Mouse (Mus musculus): ENCODE measurements at regions not wholly inside any gene's neighbourhood (a gene's known extent, or its start where the extent isn't known, plus 50 kb on each side); places are given as distances from the start of the nearest gene placed in this dataset.

DNA sequence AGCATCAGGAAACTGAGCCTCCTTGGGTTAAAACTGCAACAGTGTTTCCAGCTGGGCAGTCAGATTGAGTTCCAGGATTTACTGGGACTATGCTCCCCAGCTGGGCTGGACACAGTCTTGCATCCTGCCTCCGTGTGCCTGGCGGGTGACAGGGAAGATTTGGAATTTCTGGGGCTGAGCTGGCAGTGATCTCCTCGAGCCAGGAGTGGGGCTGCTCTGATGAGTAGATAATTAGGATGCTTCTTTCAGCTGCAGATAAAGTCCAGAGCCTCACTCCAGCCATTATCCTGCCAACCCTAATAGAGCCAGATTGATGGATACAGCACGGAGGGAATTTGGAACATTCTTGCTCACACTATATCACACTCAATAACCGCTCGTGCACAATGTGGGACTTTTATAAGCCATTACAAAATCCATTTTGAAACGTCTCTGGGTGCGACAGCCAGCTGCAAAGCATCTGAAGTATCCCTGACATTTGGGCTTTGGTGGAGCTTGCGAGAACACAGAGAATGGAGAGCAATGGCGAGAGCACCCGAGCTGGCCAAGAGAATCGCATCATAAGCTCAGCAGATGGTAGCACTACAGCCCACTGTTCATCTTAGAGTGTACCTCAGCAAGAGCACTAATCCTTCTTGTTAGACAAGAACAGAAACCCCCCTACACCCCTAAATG is 311.6 kb upstream of the Klf4 start:
- whole genome bisulfite sequencing, result 35% methylated on average over 12 of the region's 12 CpGs
- no peak for TF ChIP-seq EP300 (optimal IDR thresholded peaks at IDR 0.05)
- TF ChIP-seq CTCF (IDR thresholded peaks at IDR 0.05; ENCODE audit: low read depth), result peak; percentile 18; the same call in 1 of the 2 replicates
- H3K4me1 ChIP-seq (replicated peaks; ENCODE audit: control insufficient read depth, insufficient read depth), result no peaks in the 10 kb centered on the region
- ATAC-seq (ENCODE audit: low FRiP score, low TSS enrichment) (peak; percentile 71; the same call in 1 of the 2 replicates), DNase-seq (ENCODE audit: low spot score) (no peak)
- no peaks in the 10 kb centered on the region for H3K27me3 ChIP-seq (ENCODE audit: control insufficient read depth, insufficient read depth, low read length)
- H3K9ac ChIP-seq (ENCODE audit: low read length), result no peak overlapping the region
- H3K9me3 ChIP-seq (ENCODE audit: control insufficient read depth, low read length), result no peaks in the 10 kb centered on the region
- no peak overlapping the region for H3K4me3 ChIP-seq (ENCODE audit: low read depth, low read length)
- no peak overlapping the region for H3K4me2 ChIP-seq (replicated peaks; ENCODE audit: low read depth)
- no peaks in the 10 kb centered on the region for H3K36me3 ChIP-seq (ENCODE audit: control insufficient read depth, insufficient read depth, low read length)
- no peak overlapping the region; the same call in 1 of the 2 replicates for H3K27ac ChIP-seq (replicated peaks)

- Histone ChIP-seq H3K27me3 (ENCODE audit: control insufficient read depth, insufficient read depth, low read length) (no peaks in the 10 kb centered on the region), H3K9ac (ENCODE audit: low read length) (no peak overlapping the region), H3K4me3 (ENCODE audit: low read depth, low read length) (no peak overlapping the region), H3K27ac (replicated peaks) (no peak overlapping the region), H3K4me1 (replicated peaks; ENCODE audit: control insufficient read depth, insufficient read depth) (no peaks in the 10 kb centered on the region), H3K4me2 (replicated peaks; ENCODE audit: low read depth) (no peak overlapping the region), H3K36me3 (ENCODE audit: control insufficient read depth, insufficient read depth, low read length) (no peaks in the 10 kb centered on the region), H3K9me3 (ENCODE audit: control insufficient read depth, low read length) (no peaks in the 10 kb centered on the region)
- no peak for DNase-seq (ENCODE audit: low spot score)
- no peak for ATAC-seq (ENCODE audit: low FRiP score, low TSS enrichment)
- TF ChIP-seq EP300 (optimal IDR thresholded peaks at IDR 0.05), result no peak
- no peak for TF ChIP-seq CTCF (IDR thresholded peaks at IDR 0.05; ENCODE audit: low read depth)
- 78% methylated on average over 3 of the region's 3 CpGs for WGBS
Measured at GRCm38 (mm10) chr4:55838568-55838967, 306.3 kb upstream of the Klf4 start.

- 77% methylated on average over 9 of the region's 9 CpGs for WGBS
- TF ChIP-seq EP300 (optimal IDR thresholded peaks at IDR 0.05) (no peak), CTCF (IDR thresholded peaks at IDR 0.05; ENCODE audit: low read depth) (peak; percentile 40)
Measured at GRCm38 (mm10) chr4:55824047-55824760, 291.9 kb upstream of the Klf4 start.

GRCm38 (mm10) chr4:55823583-55823982 is 291.3 kb upstream of the Klf4 start:
- no peak overlapping the region for H3K9ac ChIP-seq (ENCODE audit: low read length)
- no peaks in the 10 kb centered on the region for H3K27me3 ChIP-seq (ENCODE audit: control insufficient read depth, insufficient read depth, low read length)
- no peaks in the 10 kb centered on the region for H3K36me3 ChIP-seq (ENCODE audit: control insufficient read depth, insufficient read depth, low read length)
- no peak overlapping the region for H3K27ac ChIP-seq (replicated peaks)
- no peak for TF ChIP-seq EP300 (optimal IDR thresholded peaks at IDR 0.05)
- no peak for TF ChIP-seq CTCF (IDR thresholded peaks at IDR 0.05; ENCODE audit: low read depth)
- no peak overlapping the region for H3K4me2 ChIP-seq (replicated peaks; ENCODE audit: low read depth)
- no peak for DNase-seq (ENCODE audit: low spot score)
- no peak for ATAC-seq (ENCODE audit: low FRiP score, low TSS enrichment)
- H3K4me3 ChIP-seq (ENCODE audit: low read depth, low read length), result no peak overlapping the region
- H3K4me1 ChIP-seq (replicated peaks; ENCODE audit: control insufficient read depth, insufficient read depth), result no peaks in the 10 kb centered on the region
- WGBS, result 66% methylated on average over 1 of the region's 1 CpGs
- H3K9me3 ChIP-seq (ENCODE audit: control insufficient read depth, low read length), result no peaks in the 10 kb centered on the region

More at GRCm38 (mm10) chr4:55824047-55824760, 291.9 kb upstream of the Klf4 start:
- Histone ChIP-seq H3K9ac (ENCODE audit: low read length) (no peak overlapping the region), H3K4me3 (ENCODE audit: low read depth, low read length) (no peak overlapping the region), H3K36me3 (ENCODE audit: control insufficient read depth, insufficient read depth, low read length) (no peaks in the 10 kb centered on the region), H3K4me2 (replicated peaks; ENCODE audit: low read depth) (no peak overlapping the region), H3K4me1 (replicated peaks; ENCODE audit: control insufficient read depth, insufficient read depth) (no peaks in the 10 kb centered on the region), H3K9me3 (ENCODE audit: control insufficient read depth, low read length) (no peaks in the 10 kb centered on the region), H3K27ac (replicated peaks) (no peak overlapping the region), H3K27me3 (ENCODE audit: control insufficient read depth, insufficient read depth, low read length) (no peaks in the 10 kb centered on the region)
- DNase-seq (ENCODE audit: low spot score) (no peak), ATAC-seq (ENCODE audit: low FRiP score, low TSS enrichment) (no peak)

DNA sequence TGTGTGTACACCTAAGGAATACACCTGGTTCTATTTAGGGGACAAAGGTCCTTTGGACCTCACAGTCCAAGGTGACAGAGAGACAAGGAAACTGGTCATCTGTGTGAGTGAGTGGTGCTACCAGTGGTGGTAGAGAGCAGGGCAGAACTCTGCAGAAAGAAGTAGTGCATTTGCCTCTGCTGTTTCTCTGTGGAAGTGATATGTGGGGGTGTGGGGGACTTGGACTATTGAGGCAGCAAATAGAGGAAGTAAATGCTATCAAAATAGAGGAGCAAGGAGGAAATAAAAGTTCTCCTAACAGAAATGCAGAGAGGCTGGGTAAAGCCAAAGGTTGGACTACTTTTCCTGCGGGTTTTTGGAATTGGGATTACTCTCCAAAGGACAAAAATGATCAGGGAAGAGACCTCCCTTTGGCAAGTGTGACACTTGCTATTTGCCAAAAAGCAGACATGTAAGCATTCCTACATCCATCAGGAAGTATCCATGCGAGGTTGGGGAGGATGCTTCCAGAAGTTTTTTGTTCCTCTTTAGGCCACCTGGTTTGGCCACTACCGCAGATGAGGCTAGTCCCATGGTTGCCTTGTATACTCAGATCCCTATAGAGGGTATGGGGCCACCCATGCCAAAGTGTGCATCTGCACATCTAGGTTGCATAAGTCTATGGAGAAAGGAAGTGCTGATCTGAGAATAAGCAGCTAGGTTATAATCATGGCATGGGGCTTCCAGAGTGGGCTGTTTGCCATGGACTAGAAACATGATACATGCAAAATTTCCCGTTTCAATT is 285.0 kb upstream of the Klf4 start:
- H3K27me3 ChIP-seq (ENCODE audit: control insufficient read depth, insufficient read depth, low read length), result no peaks in the 10 kb centered on the region
- no peak for TF ChIP-seq CTCF (IDR thresholded peaks at IDR 0.05; ENCODE audit: low read depth)
- TF ChIP-seq EP300 (optimal IDR thresholded peaks at IDR 0.05), result no peak
- ATAC-seq (ENCODE audit: low FRiP score, low TSS enrichment) (no peak), DNase-seq (ENCODE audit: low spot score) (no peak)
- H3K36me3 ChIP-seq (ENCODE audit: control insufficient read depth, insufficient read depth, low read length), result no peaks in the 10 kb centered on the region
- H3K4me3 ChIP-seq (ENCODE audit: low read depth, low read length), result no peak overlapping the region
- no peak overlapping the region for H3K9ac ChIP-seq (ENCODE audit: low read length)
- H3K4me2 ChIP-seq (replicated peaks; ENCODE audit: low read depth), result no peak overlapping the region
- no peaks in the 10 kb centered on the region for H3K9me3 ChIP-seq (ENCODE audit: control insufficient read depth, low read length)
- no peak overlapping the region for H3K27ac ChIP-seq (replicated peaks)
- WGBS, result 75% methylated on average over 4 of the region's 4 CpGs
- H3K4me1 ChIP-seq (replicated peaks; ENCODE audit: control insufficient read depth, insufficient read depth), result no peaks in the 10 kb centered on the region

All from stomach, postnatal 0 days (tissue).